Comparison of ENCODE assay signal across 13 mouse cellular contexts in the genomic region with DNA sequence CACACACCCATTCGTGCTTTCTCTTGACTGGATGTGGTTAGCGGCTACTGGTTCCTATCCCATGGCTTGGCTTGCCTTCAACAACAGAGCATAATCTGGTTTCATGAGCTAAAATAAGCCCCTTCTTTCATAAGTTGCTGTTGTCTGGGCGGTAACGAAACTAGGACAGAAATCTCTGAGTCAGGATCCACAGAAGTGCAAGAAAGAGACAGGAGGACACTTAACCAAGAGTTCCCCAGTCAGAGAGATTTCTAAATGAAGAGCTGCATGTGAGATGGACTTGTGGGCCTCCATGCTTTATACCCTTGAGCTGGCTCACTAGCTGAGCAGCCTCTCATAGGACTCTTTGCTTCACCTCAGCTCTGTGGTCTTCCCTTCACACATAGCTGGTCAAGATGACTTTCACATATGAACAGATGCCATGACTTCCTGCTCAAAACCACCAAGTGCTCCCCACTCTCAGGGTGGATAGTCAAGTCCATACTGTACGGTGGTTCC. TPM values are rescaled to one million over a fixed set of nuclear protein-coding genes. Genes with fewer than 3 reads are reported as not detected.
DNase-seq lines count a peak whose midpoint lies in the region; ATAC-seq and TF ChIP-seq lines count a peak whose summit lies in the region.
"Had no signal": no experiment of that assay in that cellular context is flagged by ENCODE, and none has a peak within 500 bp of the region (broad histone marks: within the 10 kb centered on the region; RNA-seq: fewer than 3 reads in every experiment).

No protein-coding gene starts in this region.

- intact Hi-C loops in left cerebral cortex, postnatal 36 days (cut with DNase I) = no loop called here

- no peak overlapping the region for H3K4me3 ChIP-seq in heart, embryonic 12.5 days
- H3K4me3 ChIP-seq in spleen, adult 2 months (ENCODE audit: extremely low read depth, insufficient read depth, insufficient read length) = no peak overlapping the region
- no peak overlapping the region for H3K4me3 ChIP-seq in hindbrain, embryonic 12.5 days
- H3K4me3 ChIP-seq in forebrain, embryonic 10.5 days = no peak overlapping the region
- H3K4me3 ChIP-seq: hindbrain, embryonic 13.5 days; limb, embryonic 12.5 days; neural tube, embryonic 12.5 days had no signal

- no peak for ATAC-seq in heart, embryonic 12.5 days (ENCODE audit: insufficient number of reproducible peaks, low FRiP score)
- no peak for ATAC-seq in hindbrain, embryonic 12.5 days (ENCODE audit: low FRiP score)

- no peaks in the 10 kb centered on the region for H3K36me3 ChIP-seq in heart, embryonic 12.5 days
- no peaks in the 10 kb centered on the region for H3K36me3 ChIP-seq in spleen, adult 2 months (ENCODE audit: control insufficient read depth, insufficient read depth, low read length)
- no peaks in the 10 kb centered on the region for H3K36me3 ChIP-seq in hindbrain, embryonic 12.5 days
- H3K36me3 ChIP-seq in forebrain, embryonic 10.5 days (replicated peaks) = no peaks in the 10 kb centered on the region
- H3K36me3 ChIP-seq: hindbrain, embryonic 13.5 days; limb, embryonic 12.5 days; neural tube, embryonic 12.5 days had no signal

- no peaks in the 10 kb centered on the region for H3K27me3 ChIP-seq in heart, embryonic 12.5 days (replicated peaks)
- H3K27me3 ChIP-seq in spleen, adult 2 months (ENCODE audit: control insufficient read depth, insufficient read depth, low read length) = no peaks in the 10 kb centered on the region
- H3K27me3 ChIP-seq in hindbrain, embryonic 12.5 days = no peaks in the 10 kb centered on the region
- H3K27me3 ChIP-seq in forebrain, embryonic 10.5 days (ENCODE audit: poor library complexity, severe bottlenecking) = no peaks in the 10 kb centered on the region
- H3K27me3 ChIP-seq: hindbrain, embryonic 13.5 days; limb, embryonic 12.5 days; neural tube, embryonic 12.5 days had no signal

- TF ChIP-seq CTCF in spleen, adult 2 months (IDR thresholded peaks at IDR 0.05; ENCODE audit: extremely low read depth, insufficient read depth, insufficient read length, insufficient replicate concordance) = no peak

- DNase-seq in heart, adult 8-10 months (ENCODE audit: low spot score) = peak; percentile 37
- DNase-seq in spleen, adult 2 months (ENCODE audit: low read depth in 1 of 2, low spot score in 2 of 2) = no peak
- no peak for DNase-seq in spleen, postnatal 14 days (ENCODE audit: low spot score in 2 of 2)
- peak; percentile 23 to 24 for DNase-seq in left cerebral cortex, postnatal 36 days (ENCODE audit: low spot score in 2 of 2)
- DNase-seq in Muller cell, postnatal 12 days (ENCODE audit: inconsistent ontology term) = no peak
- DNase-seq in forebrain, embryonic 10.5 days (ENCODE audit: extremely low spot score, low spot score) = no peak
- DNase-seq: kidney, postnatal 25 days; spleen, adult 18-20 months had no signal

- H3K27ac ChIP-seq in heart, embryonic 12.5 days (ENCODE audit: poor library complexity, severe bottlenecking) = no peak overlapping the region
- peak overlapping the region; percentile 13; the same call in 1 of the 2 replicates for H3K27ac ChIP-seq in spleen, adult 2 months (ENCODE audit: insufficient read depth, low read length)
- no peak overlapping the region for H3K27ac ChIP-seq in hindbrain, embryonic 12.5 days
- H3K27ac ChIP-seq in forebrain, embryonic 10.5 days = no peak overlapping the region
- H3K27ac ChIP-seq: hindbrain, embryonic 13.5 days; limb, embryonic 12.5 days; neural tube, embryonic 12.5 days had no signal

- no peaks in the 10 kb centered on the region for H3K9me3 ChIP-seq in heart, embryonic 12.5 days (replicated peaks)
- no peaks in the 10 kb centered on the region for H3K9me3 ChIP-seq in hindbrain, embryonic 12.5 days (replicated peaks)
- no peaks in the 10 kb centered on the region for H3K9me3 ChIP-seq in forebrain, embryonic 10.5 days
- H3K9me3 ChIP-seq: hindbrain, embryonic 13.5 days; limb, embryonic 12.5 days; neural tube, embryonic 12.5 days had no signal

- peaks cover 7% of the 10 kb centered on the region for H3K4me1 ChIP-seq in heart, embryonic 12.5 days (replicated peaks)
- H3K4me1 ChIP-seq in spleen, adult 2 months (ENCODE audit: control insufficient read depth, insufficient read depth, insufficient read length) = peaks cover 17% of the 10 kb centered on the region; the same call in 1 of the 2 replicates
- no peaks in the 10 kb centered on the region for H3K4me1 ChIP-seq in hindbrain, embryonic 12.5 days
- H3K4me1 ChIP-seq in forebrain, embryonic 10.5 days = peaks cover 8% of the 10 kb centered on the region
- H3K4me1 ChIP-seq: hindbrain, embryonic 13.5 days; limb, embryonic 12.5 days; neural tube, embryonic 12.5 days had no signal

- no peak for TF ChIP-seq POLR2A in spleen, adult 2 months (IDR thresholded peaks at IDR 0.05; ENCODE audit: low read depth, low read length)

- no peak overlapping the region for H3K4me2 ChIP-seq in heart, embryonic 12.5 days
- no peak overlapping the region for H3K4me2 ChIP-seq in hindbrain, embryonic 12.5 days (replicated peaks)
- H3K4me2 ChIP-seq: hindbrain, embryonic 13.5 days; limb, embryonic 12.5 days; neural tube, embryonic 12.5 days had no signal

- WGBS in heart, embryonic 12.5 days = 82% methylated on average over 5 of the region's 5 CpGs
- WGBS in spleen, adult 2 months = 14% methylated on average over 5 of the region's 5 CpGs
- WGBS in hindbrain, embryonic 12.5 days = 95% methylated on average over 5 of the region's 5 CpGs
- WGBS in forebrain, embryonic 10.5 days = 91% methylated on average over 5 of the region's 5 CpGs

- H3K9ac ChIP-seq in heart, embryonic 12.5 days = no peak overlapping the region
- no peak overlapping the region for H3K9ac ChIP-seq in hindbrain, embryonic 12.5 days
- H3K9ac ChIP-seq: hindbrain, embryonic 13.5 days; limb, embryonic 12.5 days; neural tube, embryonic 12.5 days had no signal

RNA-seq across cellular contexts. Expression of a gene that starts 12.7 kb away (rescaled TPM):
- total RNA-seq in heart, adult 8-10 months (2022) = 1 to 10 TPM; 1.5 to 5.1 (median 1.9) TPM
- 1.3 TPM in 2 replicates for polyA plus RNA-seq in heart, embryonic 12.5 days (2016; fragmentation: Nextera tagmentation; extraction: Ambion mirVana)
- 34.0 and 34.2 TPM in 2 replicates for polyA plus RNA-seq in spleen, adult 2 months (2012; rRNA removed)
- 1 to 10 TPM; 2.4 to 3.5 TPM for total RNA-seq in left cerebral cortex, postnatal 36 days (2021)
- polyA plus RNA-seq in hindbrain, embryonic 12.5 days (2016; fragmentation: Nextera tagmentation; extraction: Ambion mirVana) = 1.8 TPM in 2 replicates
- polyA plus RNA-seq in forebrain, embryonic 10.5 days (2016; fragmentation: Nextera tagmentation; extraction: Ambion mirVana) = 1.2 and 1.7 TPM in 2 replicates

RNA-seq across cellular contexts. Expression of a gene that starts 41.1 kb away (rescaled TPM):
- total RNA-seq in heart, adult 8-10 months (2022) = under 1 TPM in 3 of 4 experiments, not detected in 1; 0.11 to 0.35 (median 0.17) TPM
- 0.24 and 0.54 TPM in 2 replicates for polyA plus RNA-seq in heart, embryonic 12.5 days (2016; fragmentation: Nextera tagmentation; extraction: Ambion mirVana)
- not detected in 2 replicates for polyA plus RNA-seq in spleen, adult 2 months (2012; rRNA removed)
- 10 to 100 TPM; 28.4 to 31.4 TPM for total RNA-seq in left cerebral cortex, postnatal 36 days (2021)
- 31.4 and 32.1 TPM in 2 replicates for polyA plus RNA-seq in hindbrain, embryonic 12.5 days (2016; fragmentation: Nextera tagmentation; extraction: Ambion mirVana)
- polyA plus RNA-seq in forebrain, embryonic 10.5 days (2016; fragmentation: Nextera tagmentation; extraction: Ambion mirVana) = 3.5 and 3.7 TPM in 2 replicates

Comparison
In these comparisons a context has a peak if more than half of its experiments do, and no peak if none do; other contexts are left out.
1. DNase-seq: peak in heart, adult 8-10 months (single experiment) and left cerebral cortex, postnatal 36 days (2 of 2); none in spleen, adult 2 months (0 of 2), spleen, postnatal 14 days (0 of 2), Muller cell, postnatal 12 days (single experiment) and forebrain, embryonic 10.5 days (single experiment).
2. RNA of a gene that starts 12.7 kb away (polyA plus RNA-seq): 34.0 to 34.2 TPM in spleen, adult 2 months; 1.8 TPM in hindbrain, embryonic 12.5 days, 1.2 to 1.7 TPM in forebrain, embryonic 10.5 days and 1.3 TPM in heart, embryonic 12.5 days; every median in the first group is over 10 times any median in the second.